Mouse (Mus musculus) brain, embryonic 14.5 days (tissue): ENCODE measurements at regions not wholly inside any gene's neighbourhood (a gene's known extent, or its start where the extent isn't known, plus 50 kb on each side); places are given as distances from the start of the nearest gene placed in this dataset.

Experiments
- CTCF ChIP-seq: fragments of 200-500 bp; IDR thresholded peaks from 2 replicates; pipeline ENCODE4 v1.5.1; 2012; ENCODE audit warnings: inconsistent platforms, mild to moderate bottlenecking, moderate library complexity, borderline replicate concordance; ENCODE audit not compliant: insufficient read depth, insufficient read length; ENCODE audit errors: extremely low read depth
- POLR2A ChIP-seq: fragments of 200-500 bp; IDR thresholded peaks from 2 replicates; pipeline ENCODE4 v1.6.1; 2012; ENCODE audit warnings: mild to moderate bottlenecking, inconsistent platforms, borderline replicate concordance; ENCODE audit not compliant: poor library complexity, insufficient read depth, insufficient read length, severe bottlenecking; ENCODE audit errors: extremely low read depth

- TF ChIP-seq CTCF (no peak), POLR2A (no peak)
Observed at GRCm38 (mm10) chr1:128894546-128894945, 302.5 kb upstream of the Cxcr4 start.
